Mouse (Mus musculus) cerebellum, adult 2 months (tissue): ENCODE results near the gene Cish. TPM values are rescaled to one million over a fixed set of nuclear protein-coding genes. Genes with fewer than 3 reads are reported as not detected.

ENCODE experiments used
- DNase-seq, 2 experiments: peaks; one replicate each; pipeline ENCODE4 v3.0.0; 2021
- H3K27ac ChIP-seq: fragments of 200-500 bp; 2 replicates; pipeline ENCODE4 v1.5.1; 2012; ENCODE audit warnings: low read length, control low read depth, inconsistent platforms; ENCODE audit not compliant: insufficient read depth
- H3K27me3 ChIP-seq: fragments of 200-500 bp; 2 replicates; pipeline ENCODE4 v1.6.1; 2012; ENCODE audit warnings: inconsistent platforms, mild to moderate bottlenecking, low read length, moderate library complexity; ENCODE audit not compliant: control insufficient read depth, insufficient read depth
- H3K4me1 ChIP-seq: fragments of 200-500 bp; 2 replicates; pipeline ENCODE4 v1.6.1; 2011; ENCODE audit warnings: low read length; ENCODE audit not compliant: control insufficient read depth, insufficient read depth
- H3K4me3 ChIP-seq: fragments of 200-500 bp; replicated peaks from 2 replicates; pipeline ENCODE3; 2011; ENCODE audit warnings: mild to moderate bottlenecking, low read depth, low read length, control low read depth; ENCODE audit not compliant: insufficient read depth
- CTCF ChIP-seq: fragments of 200-500 bp; IDR thresholded peaks from 2 replicates; pipeline ENCODE4 v1.5.1; 2011; ENCODE audit warnings: low read depth, mild to moderate bottlenecking, control low read depth, low read length, moderate library complexity, borderline replicate concordance; ENCODE audit not compliant: insufficient read depth
- POLR2A ChIP-seq: fragments of 200-500 bp; IDR thresholded peaks from 2 replicates; pipeline ENCODE4 v1.6.1; 2011; ENCODE audit warnings: low read length, control low read depth, borderline replicate concordance; ENCODE audit not compliant: insufficient read depth
- WGBS: fragments of 180-500 bp; shearing (Covaris S2); methylation state at CpG from one replicate; pipeline ENCODE4 v1.1.7; 2018; 5-methylcytosine and 5-hydroxymethylcytosine counted together
- polyA plus RNA-seq: library from polyadenylated mRNA; depleted of rRNA; stranded (reverse); fragments of >200 nt; gene quantifications from 2 replicates; pipeline ENCODE4 v1.2.3, GENCODE M21; 2012; rRNA removed

Cish gene
- polyA plus RNA-seq, result 4.1 and 4.3 TPM in 2 replicates

DNA sequence AAGGTAGTCTGAATTCAATTTTAAA, at the start of gene Cish:
Cish (plus strand) TSS at position 11 of the 25 bp plus-strand sequence.
- DNase-seq, result no peak
- H3K27ac ChIP-seq, result no peak within 1 kb of the TSS
- TF ChIP-seq POLR2A (no peak), CTCF (no peak)
- H3K4me1 ChIP-seq, result peaks cover 5% of the 10 kb centered on the region; the same call in 1 of the 2 replicates
- H3K4me3 ChIP-seq, result peak within 1 kb of the TSS; percentile 97
- H3K27me3 ChIP-seq, result no peaks in the 10 kb centered on the region

DNA sequence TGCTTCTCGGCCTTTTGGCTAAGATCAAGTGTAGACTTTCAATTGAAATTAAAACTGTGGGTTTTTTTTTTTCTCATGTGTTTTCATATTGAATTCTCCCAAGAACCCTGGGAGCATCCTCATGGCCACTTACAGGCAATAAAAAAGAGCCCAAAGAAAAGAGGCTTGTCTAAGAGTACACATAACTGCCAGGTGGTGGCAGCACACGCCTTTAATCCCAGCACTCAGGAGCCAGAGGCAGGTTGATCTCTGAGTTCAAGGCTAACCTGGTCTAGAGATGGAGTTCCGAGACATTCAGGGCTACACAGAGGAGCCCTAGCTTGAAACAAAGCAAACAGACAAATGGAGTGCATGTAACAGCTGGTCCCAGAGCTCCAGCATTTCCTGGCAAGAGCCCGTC, 49.7 kb upstream of the Cish start:
- 84% methylated on average over 4 of the region's 4 CpGs for WGBS
- Histone ChIP-seq H3K4me1 (peaks cover 5% of the 10 kb centered on the region), H3K27me3 (no peaks in the 10 kb centered on the region), H3K4me3 (no peak overlapping the region), H3K27ac (no peak overlapping the region)
- TF ChIP-seq POLR2A (no peak), CTCF (peak; percentile 61; the same call in 1 of the 2 replicates)
- DNase-seq, result no peak

DNA sequence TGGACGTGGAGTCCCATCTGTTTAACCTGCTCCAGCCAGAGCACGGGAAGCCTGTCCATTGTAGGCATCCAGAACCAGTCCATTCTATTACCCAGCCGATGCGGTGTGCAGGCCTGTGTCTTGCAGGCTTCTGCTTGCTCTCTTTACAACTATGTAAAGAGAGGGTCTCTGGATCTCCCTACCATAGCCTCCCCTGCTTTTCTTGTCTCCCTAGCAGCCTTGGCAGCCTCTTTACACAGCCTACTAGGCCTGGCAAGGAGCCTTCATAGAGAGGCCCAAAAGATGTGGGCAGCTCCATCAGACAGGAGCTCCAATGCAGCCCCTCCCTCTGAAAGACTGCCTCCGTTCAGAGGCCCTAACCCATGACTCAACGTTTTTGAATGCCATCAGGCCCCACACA, 46.7 kb upstream of the Cish start:
- DNase-seq, result peak in 1 of 2 experiments; percentile 15
- Histone ChIP-seq H3K4me3 (no peak overlapping the region), H3K27ac (no peak overlapping the region), H3K27me3 (no peaks in the 10 kb centered on the region), H3K4me1 (peaks cover 23% of the 10 kb centered on the region)
- 34% methylated on average over 6 of the region's 6 CpGs for WGBS
- TF ChIP-seq CTCF, result no peak
- TF ChIP-seq POLR2A, result no peak

DNA sequence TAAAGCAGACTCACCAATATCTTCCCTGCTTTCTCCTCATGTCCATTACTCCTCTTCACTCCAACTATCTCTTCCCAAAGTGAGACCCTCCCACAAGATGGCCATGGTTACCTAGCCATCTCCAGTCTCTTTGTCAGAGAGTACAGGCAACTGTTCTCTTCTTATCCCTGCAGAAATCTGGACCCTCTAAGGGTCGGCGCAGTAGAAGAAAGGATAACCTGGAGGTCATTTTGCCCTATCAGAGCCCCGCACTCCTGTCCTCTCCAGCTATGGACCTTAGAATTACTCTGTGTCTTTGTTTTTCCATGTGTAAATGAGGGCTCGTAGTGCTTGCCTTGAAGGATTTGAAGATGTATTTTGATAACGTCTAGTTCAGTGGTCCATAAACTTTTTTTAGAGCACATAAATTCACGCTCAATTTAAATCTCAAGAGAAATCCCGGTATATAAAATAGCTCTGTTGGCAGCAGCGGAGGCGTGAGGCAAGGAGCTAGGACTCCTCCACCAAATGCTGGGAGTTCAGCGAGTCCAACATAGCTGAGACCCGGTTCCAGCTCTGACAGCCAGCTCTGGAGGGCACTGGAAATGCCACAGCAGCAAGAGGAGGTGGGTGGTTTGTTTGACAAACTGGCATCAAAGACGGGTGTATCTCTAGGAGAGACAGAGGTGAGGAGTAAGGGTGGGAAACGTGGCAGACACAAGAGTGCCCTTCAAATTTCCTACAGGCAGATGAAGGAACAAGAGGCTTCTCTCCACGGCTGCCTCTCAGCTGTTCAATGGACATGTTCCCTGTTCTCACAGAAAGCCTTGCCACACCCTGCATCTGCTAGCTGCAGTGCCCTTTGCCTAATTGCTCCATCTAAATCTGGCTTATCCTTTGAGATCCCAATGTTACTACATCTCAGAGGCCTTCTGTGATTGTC, 45.1 kb upstream of the Cish start:
- DNase-seq, result peak in 1 of 2 experiments; percentile 9
- H3K27me3 ChIP-seq, result no peaks in the 10 kb centered on the region
- no peak for TF ChIP-seq POLR2A
- no peak for TF ChIP-seq CTCF
- 82% methylated on average over 14 of the region's 14 CpGs for WGBS
- no peak overlapping the region for H3K27ac ChIP-seq
- peaks cover 38% of the 10 kb centered on the region for H3K4me1 ChIP-seq
- H3K4me3 ChIP-seq, result no peak overlapping the region

DNA sequence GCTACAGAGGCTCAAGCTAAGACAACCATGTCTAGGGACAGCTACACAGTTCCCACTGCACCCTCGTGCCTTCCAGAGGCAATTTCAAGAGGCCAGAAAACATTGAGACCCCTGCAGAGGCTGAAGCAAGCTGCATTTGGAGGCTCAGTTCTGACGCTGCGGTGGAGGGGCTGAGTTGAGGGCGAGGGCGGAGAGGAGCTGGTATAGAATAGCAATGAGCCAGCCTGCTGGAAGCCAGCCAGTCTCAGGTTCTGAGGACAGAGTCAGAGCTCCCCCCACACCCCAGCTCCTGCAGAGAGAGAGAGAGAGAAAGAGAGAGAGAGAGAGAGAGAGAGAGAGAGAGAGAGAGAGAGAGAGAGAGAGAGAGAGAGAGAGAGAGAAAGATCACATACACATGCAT, 43.7 kb upstream of the Cish start:
- WGBS, result 29% methylated on average over 5 of the region's 5 CpGs
- Histone ChIP-seq H3K27ac (no peak overlapping the region), H3K4me3 (no peak overlapping the region), H3K27me3 (no peaks in the 10 kb centered on the region), H3K4me1 (peaks cover 47% of the 10 kb centered on the region)
- TF ChIP-seq POLR2A (no peak), CTCF (no peak)
- peak; percentile 54 to 63 for DNase-seq

DNA sequence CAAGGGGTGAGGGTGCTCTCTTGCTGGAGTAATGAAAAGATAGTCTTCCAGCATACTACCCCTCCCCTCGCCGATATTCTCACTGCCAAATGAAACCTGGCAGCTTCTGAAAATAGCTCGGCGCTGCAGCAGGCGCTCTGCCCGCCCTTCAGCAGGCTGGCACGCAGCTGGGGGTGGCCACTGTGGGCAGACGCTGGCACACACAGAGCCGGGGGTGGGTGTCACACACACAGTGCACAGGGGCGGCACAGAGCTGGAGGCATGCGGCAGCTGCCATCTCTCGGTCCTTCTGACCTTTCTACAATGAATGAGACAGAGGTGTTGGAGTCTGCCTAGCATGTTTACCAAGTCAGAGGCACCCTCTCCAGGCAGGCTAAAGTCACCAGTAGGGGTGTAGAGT, 41.4 kb upstream of the Cish start:
- peaks cover 51% of the 10 kb centered on the region for H3K4me1 ChIP-seq
- H3K27ac ChIP-seq, result peak overlapping the region; percentile 65
- H3K27me3 ChIP-seq, result no peaks in the 10 kb centered on the region
- peak overlapping the region; percentile 21 for H3K4me3 ChIP-seq
- DNase-seq, result peak; percentile 85 to 87
- WGBS, result under 1% methylated on average over 12 of the region's 12 CpGs
- TF ChIP-seq POLR2A (no peak), CTCF (no peak)

DNA sequence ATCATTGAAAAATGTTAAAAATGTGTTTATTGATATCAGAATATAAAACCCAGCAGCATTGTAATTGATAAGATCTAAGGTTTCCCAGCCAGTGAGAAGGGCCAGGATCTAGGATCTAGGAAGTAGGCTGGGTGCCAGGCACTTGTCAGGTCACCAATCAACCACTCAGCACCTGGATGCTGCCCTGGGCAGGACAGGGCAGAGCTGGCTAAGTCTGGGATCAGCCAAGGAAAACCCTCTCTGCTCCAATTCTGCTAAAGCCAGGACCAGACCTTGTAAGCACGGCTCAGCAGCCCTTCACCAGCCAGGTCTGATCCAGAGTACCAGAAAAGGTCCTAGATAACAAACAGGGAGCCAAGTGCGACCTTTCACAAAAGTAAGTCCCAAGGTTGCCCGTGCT, 40.9 kb upstream of the Cish start:
- 45% methylated on average over 3 of the region's 3 CpGs for WGBS

DNA sequence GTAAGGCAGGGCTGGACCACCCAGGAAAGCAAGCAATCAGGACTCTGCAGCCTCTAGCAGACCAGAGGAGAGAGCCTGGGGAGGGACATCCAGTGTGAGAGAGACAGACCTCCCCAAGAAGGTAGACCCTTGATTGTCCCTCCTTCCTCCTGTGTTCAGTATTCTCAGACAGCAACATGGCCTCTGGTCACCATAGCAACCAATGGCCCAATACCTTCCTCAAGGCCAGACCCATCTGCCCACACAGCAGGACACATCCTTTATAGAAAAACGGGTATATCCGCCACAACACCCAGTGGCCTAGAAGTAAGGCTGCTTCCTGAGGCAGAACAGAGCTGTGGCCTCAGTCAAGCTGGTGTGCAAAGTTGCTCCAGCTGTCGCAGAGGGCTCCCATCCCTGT, 40.2 kb upstream of the Cish start:
- Histone ChIP-seq H3K4me1 (peaks cover 60% of the 10 kb centered on the region), H3K27me3 (no peaks in the 10 kb centered on the region), H3K27ac (peak overlapping the region; percentile 65), H3K4me3 (no peak overlapping the region)
- DNase-seq, result peak; percentile 68 to 78
- WGBS, result 21% methylated on average over 3 of the region's 3 CpGs
- no peak for TF ChIP-seq POLR2A
- no peak for TF ChIP-seq CTCF

More for the DNA sequence above, 40.9 kb upstream of the Cish start:
- Histone ChIP-seq H3K27ac (peak overlapping the region; percentile 65), H3K4me1 (peaks cover 53% of the 10 kb centered on the region), H3K27me3 (no peaks in the 10 kb centered on the region), H3K4me3 (no peak overlapping the region)
- DNase-seq, result peak; percentile 51 to 59
- TF ChIP-seq POLR2A, result no peak
- no peak for TF ChIP-seq CTCF
